Mouse (Mus musculus): ENCODE measurements at regions not wholly inside any gene's neighbourhood (a gene's known extent, or its start where the extent isn't known, plus 50 kb on each side); places are given as distances from the start of the nearest gene placed in this dataset.

- no peak for DNase-seq (ENCODE audit: low read depth)
- TF ChIP-seq POLR2A (IDR thresholded peaks at IDR 0.05; ENCODE audit: borderline replicate concordance, extremely low read depth, insufficient read depth, insufficient read length, poor library complexity, severe bottlenecking) (no peak), CTCF (IDR thresholded peaks at IDR 0.05; ENCODE audit: borderline replicate concordance, extremely low read depth, insufficient read depth, insufficient read length) (no peak)
Observed at GRCm38 (mm10) chr9:74780419-74780818, 81.3 kb upstream of the Onecut1 start.

- no peak for DNase-seq (ENCODE audit: low read depth)
- no peak for TF ChIP-seq CTCF (IDR thresholded peaks at IDR 0.05; ENCODE audit: borderline replicate concordance, extremely low read depth, insufficient read depth, insufficient read length)
- TF ChIP-seq POLR2A (IDR thresholded peaks at IDR 0.05; ENCODE audit: borderline replicate concordance, extremely low read depth, insufficient read depth, insufficient read length, poor library complexity, severe bottlenecking), result no peak
Observed at GRCm38 (mm10) chr9:74793394-74793793, 68.3 kb upstream of the Onecut1 start.

- TF ChIP-seq CTCF (IDR thresholded peaks at IDR 0.05; ENCODE audit: borderline replicate concordance, extremely low read depth, insufficient read depth, insufficient read length), result no peak
- no peak for TF ChIP-seq POLR2A (IDR thresholded peaks at IDR 0.05; ENCODE audit: borderline replicate concordance, extremely low read depth, insufficient read depth, insufficient read length, poor library complexity, severe bottlenecking)
Observed at GRCm38 (mm10) chr9:74795994-74796393, 65.7 kb upstream of the Onecut1 start.

GRCm38 (mm10) chr9:74797272-74797844 is 64.4 kb upstream of the Onecut1 start:
- DNase-seq (ENCODE audit: low read depth), result peak; percentile 12
- TF ChIP-seq CTCF (IDR thresholded peaks at IDR 0.05; ENCODE audit: borderline replicate concordance, extremely low read depth, insufficient read depth, insufficient read length), result no peak
- TF ChIP-seq POLR2A (IDR thresholded peaks at IDR 0.05; ENCODE audit: borderline replicate concordance, extremely low read depth, insufficient read depth, insufficient read length, poor library complexity, severe bottlenecking), result no peak

More at GRCm38 (mm10) chr9:74795994-74796393, 65.7 kb upstream of the Onecut1 start:
- DNase-seq (ENCODE audit: low read depth), result no peak

- no peak for DNase-seq (ENCODE audit: low read depth)
- TF ChIP-seq CTCF (IDR thresholded peaks at IDR 0.05; ENCODE audit: borderline replicate concordance, extremely low read depth, insufficient read depth, insufficient read length) (no peak), POLR2A (IDR thresholded peaks at IDR 0.05; ENCODE audit: borderline replicate concordance, extremely low read depth, insufficient read depth, insufficient read length, poor library complexity, severe bottlenecking) (no peak)
Observed at GRCm38 (mm10) chr9:74801091-74801490, 60.6 kb upstream of the Onecut1 start.

GRCm38 (mm10) chr9:74811437-74811836 is 50.3 kb upstream of the Onecut1 start:
- TF ChIP-seq CTCF (IDR thresholded peaks at IDR 0.05; ENCODE audit: borderline replicate concordance, extremely low read depth, insufficient read depth, insufficient read length), result no peak
- no peak for TF ChIP-seq POLR2A (IDR thresholded peaks at IDR 0.05; ENCODE audit: borderline replicate concordance, extremely low read depth, insufficient read depth, insufficient read length, poor library complexity, severe bottlenecking)
- peak; percentile 72 for DNase-seq (ENCODE audit: low read depth)

Data from brain, embryonic 14.5 days (tissue).